Mouse (Mus musculus): Measurements from ENCODE around the gene Sub1.

Sub1 gene

GRCm38 (mm10) chr15:11996883-11997282, at the start of gene Sub1:
Sub1 (minus strand) TSS chr15:11996983.
- no peak for DNase-seq (ENCODE audit: low spot score in 2 of 2)

DNA sequence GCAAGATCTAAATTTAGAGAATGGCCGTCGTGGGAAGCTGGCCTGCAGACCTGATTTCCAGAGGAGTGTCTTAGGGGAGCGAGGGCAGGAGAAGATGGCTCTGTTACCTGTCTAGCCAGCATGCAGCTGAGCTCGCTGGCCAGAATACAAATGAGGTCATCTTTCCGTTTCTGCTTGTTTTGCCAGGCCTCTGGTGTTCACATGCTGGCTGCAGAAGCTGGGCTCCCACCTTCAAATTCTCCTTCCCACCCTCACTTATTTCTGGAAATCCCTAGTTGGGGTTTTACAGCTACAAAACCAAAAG, 43.6 kb upstream of the Sub1 start:
- no peak for DNase-seq (ENCODE audit: low spot score in 2 of 2)

DNA sequence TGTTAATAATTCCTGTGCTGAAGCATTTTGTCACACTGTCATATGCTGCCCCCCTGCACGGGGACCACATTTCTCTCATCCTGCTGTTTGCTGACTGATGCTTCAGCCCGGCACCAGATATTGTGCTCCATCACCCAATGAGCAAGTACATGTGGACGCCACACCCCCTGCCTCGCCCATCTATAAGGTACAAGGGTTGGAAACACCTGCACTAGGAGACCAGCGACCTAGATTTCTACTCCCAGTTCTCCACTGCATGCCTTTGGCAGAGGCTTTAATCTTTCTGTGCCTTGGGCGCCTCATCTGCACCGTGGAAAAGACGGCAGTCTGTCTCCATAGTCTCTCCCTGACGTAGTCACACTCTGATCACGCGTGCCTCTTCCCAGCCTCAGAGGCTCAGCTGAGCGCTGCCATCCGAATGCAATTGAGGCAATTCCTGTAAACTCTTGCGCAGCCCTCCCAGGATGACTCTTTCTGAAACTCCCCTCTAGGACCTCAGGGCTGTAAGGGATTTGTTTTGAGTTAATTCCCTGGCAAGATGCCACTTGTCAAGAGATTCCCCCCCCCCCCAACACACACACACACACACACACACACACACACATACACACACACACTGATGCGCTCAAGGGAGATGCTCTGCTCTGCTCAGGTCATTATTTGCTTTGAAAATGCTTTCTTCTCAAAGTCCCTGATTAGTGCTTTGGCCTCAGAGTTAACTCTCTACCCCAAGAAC, 43.1 kb upstream of the Sub1 start:
- peak; percentile 21 to 27 for DNase-seq (ENCODE audit: low spot score in 2 of 2)

DNA sequence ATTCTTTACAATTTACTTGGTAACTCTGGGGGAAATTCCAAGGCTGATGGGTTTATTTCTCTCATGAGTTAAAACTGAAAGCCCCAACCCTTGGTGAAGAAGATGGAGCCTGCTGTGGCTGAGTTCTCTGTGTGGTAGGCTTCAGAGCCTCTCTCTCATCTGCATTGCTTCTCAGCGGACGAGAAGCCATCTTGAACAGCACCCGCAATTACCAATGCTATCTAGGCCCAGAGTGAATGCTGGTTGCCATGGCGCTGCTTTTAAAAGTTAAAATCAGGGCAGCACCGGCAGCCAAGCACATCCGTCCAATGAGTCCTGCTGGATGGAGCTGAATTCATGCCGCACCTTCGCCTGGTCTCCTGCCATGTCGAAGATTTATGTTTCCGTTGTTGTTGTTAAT, 42.5 kb upstream of the Sub1 start:
- DNase-seq (ENCODE audit: low spot score in 2 of 2) = peak; percentile 13 to 41

GRCm38 (mm10) chr15:12037866-12038625, 41.3 kb upstream of the Sub1 start:
- no peak for DNase-seq (ENCODE audit: low spot score in 2 of 2)

DNA sequence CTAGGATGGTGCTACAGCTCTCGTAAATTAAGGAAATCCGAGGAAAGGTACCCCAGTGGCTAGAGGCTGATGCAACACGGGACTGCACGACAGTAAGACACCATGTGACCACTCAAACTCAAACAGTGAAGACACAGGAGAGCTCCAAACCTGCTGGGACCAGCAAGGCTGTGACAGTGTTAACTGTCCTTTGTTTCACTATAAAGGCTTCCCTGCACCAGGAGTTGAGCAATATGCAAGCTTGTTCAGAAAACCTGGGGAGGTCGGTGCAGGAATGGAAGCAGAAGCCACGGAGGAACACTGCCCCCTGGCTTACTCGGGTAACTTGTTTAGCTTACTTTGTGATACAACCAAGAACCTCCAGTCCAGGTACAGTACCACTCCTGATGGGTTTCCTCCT, 40.4 kb upstream of the Sub1 start:
- peak; percentile 21 to 26 for DNase-seq (ENCODE audit: low spot score in 2 of 2)

DNA sequence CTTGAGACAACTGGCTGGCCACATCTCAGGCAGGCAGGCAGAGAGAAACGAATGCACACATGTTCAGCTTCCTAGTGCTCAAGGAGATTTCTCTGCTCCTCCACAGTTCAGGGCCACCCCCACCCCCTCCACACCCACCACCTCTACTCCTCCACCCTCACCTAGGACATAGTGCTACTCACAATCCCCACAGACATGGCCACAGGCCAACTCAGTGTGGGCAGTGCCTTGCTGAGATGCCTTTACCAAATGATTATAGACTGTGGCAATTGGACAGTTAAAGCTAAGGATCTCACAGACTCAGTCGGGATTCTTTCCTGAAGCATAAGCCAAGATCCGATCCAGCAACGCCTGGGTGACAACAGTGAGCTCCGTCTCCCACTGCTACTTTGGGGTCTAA, 39.9 kb upstream of the Sub1 start:
- DNase-seq (ENCODE audit: low spot score in 2 of 2) = peak; percentile 24 to 40

- DNase-seq (ENCODE audit: low spot score in 2 of 2) = no peak
Measured at GRCm38 (mm10) chr15:12034317-12034716, 37.5 kb upstream of the Sub1 start.

- no peak for DNase-seq (ENCODE audit: low spot score in 2 of 2)
Measured at GRCm38 (mm10) chr15:12033155-12033554, 36.4 kb upstream of the Sub1 start.

- no peak for DNase-seq (ENCODE audit: low spot score in 2 of 2)
Measured at GRCm38 (mm10) chr15:12032512-12032911, 35.7 kb upstream of the Sub1 start.

DNA sequence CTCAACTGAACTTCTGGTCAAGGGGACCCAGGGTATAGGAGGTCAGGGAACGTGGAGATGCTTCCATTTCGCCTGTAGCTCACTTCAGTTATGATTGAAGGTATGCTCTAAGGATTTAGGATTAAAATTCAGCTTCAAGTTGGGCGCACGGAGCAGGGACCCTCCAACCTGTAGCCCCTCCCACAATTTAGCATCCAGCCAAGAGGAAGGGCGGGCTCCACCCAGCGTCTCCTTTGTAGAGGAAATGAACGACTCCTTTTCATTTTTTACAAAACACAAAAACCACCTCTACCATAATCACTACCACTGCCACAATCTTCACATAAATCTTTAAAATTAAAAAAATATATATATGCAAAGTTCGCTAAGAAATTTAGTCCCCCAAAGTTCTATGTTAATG, 35.1 kb upstream of the Sub1 start:
- DNase-seq (ENCODE audit: low spot score in 2 of 2) = no peak

DNA sequence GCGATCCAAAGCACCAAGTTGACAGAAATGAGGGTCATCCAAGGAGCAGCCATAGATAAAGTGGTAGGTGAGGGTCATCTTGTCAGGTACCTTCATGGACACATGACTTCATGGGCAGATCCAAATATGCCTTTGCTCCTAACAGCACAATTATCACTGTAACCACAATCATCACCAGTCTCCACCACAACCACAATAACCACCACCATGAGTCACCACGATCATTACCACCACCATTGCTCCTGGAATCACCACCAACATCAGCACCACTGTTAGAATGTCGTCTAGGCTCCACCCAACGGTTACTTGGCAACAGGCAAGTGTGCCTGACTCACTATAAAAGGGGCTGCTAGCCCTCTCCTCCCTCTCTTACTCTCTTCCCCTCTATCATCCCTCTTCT, 33.4 kb upstream of the Sub1 start:
- no peak for DNase-seq (ENCODE audit: low spot score in 2 of 2)

GRCm38 (mm10) chr15:12027807-12028206, 31.0 kb upstream of the Sub1 start:
- no peak for DNase-seq (ENCODE audit: low spot score in 2 of 2)

DNA sequence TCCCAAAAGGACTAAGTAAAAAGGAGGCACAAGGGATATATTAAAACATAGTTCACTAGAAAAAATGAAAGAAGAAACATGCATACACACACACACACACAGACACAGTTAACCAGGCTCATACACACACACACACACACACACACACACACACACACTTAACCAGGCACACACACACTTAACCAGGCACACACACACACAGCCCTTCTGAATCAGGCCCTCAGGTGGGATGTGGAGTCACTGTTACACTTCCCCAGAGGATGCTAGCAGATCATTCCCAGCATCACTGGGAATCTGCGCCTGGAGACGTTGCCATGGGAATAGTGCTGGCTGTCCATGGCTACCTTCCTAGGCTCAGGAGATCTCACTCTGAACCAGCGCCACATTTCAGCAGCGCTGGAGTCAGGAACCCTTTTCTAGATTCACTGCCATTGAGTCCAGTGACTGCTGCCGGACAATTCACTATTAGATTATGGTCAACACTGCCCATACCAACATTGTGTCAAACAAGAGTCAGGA, 30.2 kb upstream of the Sub1 start:
- peak; percentile 36 to 45 for DNase-seq (ENCODE audit: low spot score in 2 of 2)

- DNase-seq (ENCODE audit: low spot score in 2 of 2) = no peak
Measured at GRCm38 (mm10) chr15:12026026-12026425, 29.2 kb upstream of the Sub1 start.

DNA sequence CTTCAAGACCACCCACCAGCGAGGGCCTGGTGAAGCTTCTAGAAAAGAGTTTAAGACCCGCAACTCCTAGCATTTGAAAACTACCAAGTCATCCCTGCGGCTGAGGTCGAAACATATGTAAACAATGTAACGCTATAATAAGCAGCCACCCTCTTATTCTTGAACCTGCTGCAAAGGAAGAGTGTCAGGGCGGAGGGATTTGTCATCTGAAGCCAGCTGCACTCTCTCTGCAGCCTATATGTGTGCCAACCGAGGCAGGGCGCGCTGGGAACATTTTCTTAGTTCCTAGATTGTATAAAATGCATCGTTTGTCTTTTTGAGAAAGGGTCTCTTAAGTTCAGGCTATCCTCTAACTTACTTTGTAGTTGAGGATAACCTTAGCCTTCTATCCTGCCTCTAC, 28.6 kb upstream of the Sub1 start:
- no peak for DNase-seq (ENCODE audit: low spot score in 2 of 2)

DNA sequence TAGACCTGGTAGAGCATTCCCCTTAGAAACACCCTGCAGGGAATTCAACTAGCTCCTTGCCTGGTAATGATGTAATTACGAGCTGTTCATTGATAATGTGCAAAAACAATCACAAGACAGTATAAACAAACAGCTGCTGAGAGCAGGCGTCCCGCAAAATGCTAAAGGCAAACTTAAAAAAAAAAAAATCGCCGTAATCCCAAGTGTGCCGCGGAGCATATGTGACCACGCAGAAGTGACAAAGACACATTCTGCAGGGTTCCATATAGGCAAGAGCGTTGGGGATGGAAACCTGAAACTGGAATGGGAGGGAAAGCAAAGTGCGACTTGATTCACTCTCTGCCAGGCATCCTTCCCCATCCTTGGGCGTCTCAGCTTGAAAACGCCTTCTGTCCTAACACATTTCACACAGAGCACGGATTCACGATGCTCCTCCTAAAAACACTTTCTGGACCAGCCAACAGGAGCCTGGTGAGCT, 28.0 kb upstream of the Sub1 start:
- DNase-seq (ENCODE audit: low spot score in 2 of 2) = peak in 1 of 2 experiments; percentile 53

- DNase-seq (ENCODE audit: low spot score in 2 of 2) = no peak
Measured at GRCm38 (mm10) chr15:12019443-12019842, 22.7 kb upstream of the Sub1 start.

DNA sequence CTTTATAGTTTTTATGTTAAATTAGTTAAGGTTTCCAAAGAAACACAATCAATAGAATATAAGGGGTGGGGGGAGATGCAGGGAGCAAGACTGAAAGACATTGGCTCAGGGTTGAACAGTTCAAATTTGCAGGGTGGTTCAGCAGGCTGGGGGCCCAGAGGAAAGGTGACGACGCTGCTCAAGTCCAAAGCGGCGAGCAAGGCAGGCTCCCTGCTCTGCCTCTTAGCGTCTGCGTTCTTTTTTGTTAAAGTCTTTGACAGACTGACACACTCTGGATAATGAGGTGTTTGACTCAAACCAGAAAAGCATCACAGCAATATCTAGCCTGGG, 21.6 kb upstream of the Sub1 start:
- DNase-seq (ENCODE audit: low spot score in 2 of 2) = no peak

GRCm38 (mm10) chr15:12017700-12018427, 21.1 kb upstream of the Sub1 start:
- DNase-seq (ENCODE audit: low spot score in 2 of 2) = no peak

DNA sequence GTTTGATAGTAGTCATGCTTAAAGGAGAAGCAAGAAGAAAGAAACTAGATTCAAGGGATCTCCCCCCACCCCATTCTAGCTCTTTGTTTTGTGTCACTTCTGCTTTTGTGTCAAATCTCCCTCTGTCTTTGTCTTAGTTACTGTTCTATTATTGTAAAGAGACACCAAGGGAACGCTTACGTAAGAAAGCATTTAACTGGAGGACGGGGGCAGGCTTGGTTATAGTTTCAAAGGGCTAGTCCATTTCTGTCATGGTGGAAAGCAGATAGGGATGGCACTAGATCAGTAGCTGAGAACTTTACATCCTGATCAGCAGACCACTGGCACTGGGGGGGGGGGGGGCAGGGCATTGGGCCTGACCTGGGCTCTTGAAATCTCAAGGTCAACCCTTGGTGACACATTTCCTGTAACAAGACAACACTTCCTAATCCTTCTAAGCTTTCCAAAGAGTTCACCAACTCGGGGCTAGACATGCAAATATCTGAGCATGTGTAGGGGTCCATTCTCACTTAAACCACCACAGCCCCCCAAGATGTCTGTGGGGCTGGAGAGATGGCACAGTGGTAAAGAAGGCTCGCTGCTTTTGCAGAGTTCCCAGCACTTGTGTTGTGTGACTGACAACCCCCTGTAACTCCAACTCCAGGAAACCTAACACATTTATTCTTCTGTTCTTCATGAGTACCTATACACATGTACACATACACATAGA, 17.6 kb upstream of the Sub1 start:
- DNase-seq (ENCODE audit: low spot score in 2 of 2) = no peak

Data from right cerebral cortex, adult 2 months (tissue).